Mouse (Mus musculus): ENCODE measurements at regions not wholly inside any gene's neighbourhood (a gene's known extent, or its start where the extent isn't known, plus 50 kb on each side); places are given as distances from the start of the nearest gene placed in this dataset.

DNA sequence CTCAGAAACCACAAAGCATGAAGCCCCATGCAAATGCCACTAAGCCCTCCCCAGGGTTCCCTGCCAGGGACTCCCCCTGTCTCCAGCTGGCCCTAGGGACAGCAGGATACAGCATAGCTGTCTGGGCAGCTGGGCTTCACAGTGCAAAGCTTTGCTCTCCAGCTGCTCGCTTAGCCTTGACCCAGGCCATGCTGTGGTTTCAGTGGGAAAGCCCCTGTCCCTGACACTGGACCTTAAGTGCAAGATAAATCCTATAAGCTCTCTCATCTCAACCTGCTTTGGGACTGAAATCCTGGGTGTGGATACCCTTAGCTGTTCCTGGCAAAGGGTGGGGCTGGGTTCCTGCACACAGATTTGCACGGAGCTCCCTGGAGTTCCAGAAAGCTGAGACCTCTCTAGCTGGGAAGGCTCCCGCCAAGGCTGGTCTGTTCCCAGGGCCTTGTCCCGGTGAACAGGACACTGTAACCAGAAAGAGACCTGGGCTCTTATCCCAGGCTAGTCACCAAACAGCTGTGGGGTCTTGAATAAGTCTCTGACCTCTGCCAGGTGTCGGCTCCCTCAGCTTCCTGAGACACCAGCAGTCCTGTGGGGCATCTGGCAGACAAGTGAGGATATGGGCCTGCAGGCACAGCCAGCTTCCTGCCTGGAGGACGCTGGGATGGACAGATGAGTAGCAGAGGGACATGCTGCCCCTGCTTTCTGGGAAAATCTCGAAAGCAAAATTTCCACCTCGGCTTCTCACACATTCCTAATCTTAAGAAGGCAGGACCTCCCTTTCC, 299.7 kb downstream of the Tns1 start:
- no peak for TF ChIP-seq CTCF (IDR thresholded peaks at IDR 0.05; ENCODE audit: low read depth, low read length)
- TF ChIP-seq POLR2A (IDR thresholded peaks at IDR 0.05; ENCODE audit: extremely low read depth, insufficient read depth, low read length) = no peak

Measured in liver, adult 2 months (tissue).